Mouse (Mus musculus) frontal cortex, postnatal 14 days (tissue): ENCODE results near the gene Gpr34.

ENCODE experiments used
- DNase-seq, 2 experiments: peaks; one replicate each; pipeline ENCODE4 v3.0.0; 2022; ENCODE audit warnings: low spot score in 2 of 2

Gene Gpr34

DNA sequence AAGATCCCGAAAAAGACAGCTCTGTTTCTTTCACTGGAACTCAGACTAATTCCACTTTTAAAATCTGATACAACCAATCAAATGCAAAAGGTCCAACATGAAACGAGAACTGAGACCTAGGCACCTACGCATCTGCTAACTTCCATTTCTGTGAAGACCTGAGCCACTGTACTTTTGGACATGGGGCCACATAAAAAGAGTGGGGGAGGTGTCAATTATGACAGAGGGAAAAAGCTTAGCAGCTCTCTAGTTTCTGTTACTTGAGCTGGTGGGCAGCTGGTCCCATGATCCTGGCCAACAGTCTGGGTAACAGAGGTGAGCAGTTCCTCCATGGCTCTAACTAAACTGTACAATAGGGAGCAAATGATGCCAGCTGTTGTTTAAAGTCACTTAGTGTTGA is 41.1 kb downstream of the Gpr34 start:
- no peak for DNase-seq

GRCm38 (mm10) chrX:13681748-13682147 is 49.9 kb downstream of the Gpr34 start:
- no peak for DNase-seq

DNA sequence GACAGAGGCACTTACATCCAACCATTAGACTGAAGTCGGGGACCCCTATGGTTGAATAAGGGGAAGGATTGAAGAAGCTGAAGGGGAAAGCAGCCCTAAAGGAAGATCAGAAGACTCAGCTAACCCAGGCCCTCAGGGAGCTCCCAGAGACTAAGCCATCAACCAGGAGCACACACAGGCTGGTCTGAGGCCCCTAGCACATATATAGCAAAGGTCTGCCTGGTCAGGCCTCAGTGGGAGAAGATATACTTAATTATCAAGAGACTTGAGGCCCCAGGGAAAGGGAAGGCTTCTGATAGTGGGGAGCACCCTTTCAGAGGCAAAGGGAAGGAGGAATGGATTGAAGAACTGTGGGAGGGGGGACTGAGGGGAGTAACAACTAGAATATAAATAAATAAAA is 54.7 kb downstream of the Gpr34 start:
- DNase-seq = no peak

- no peak for DNase-seq
Measured at GRCm38 (mm10) chrX:13688356-13688755, 56.5 kb downstream of the Gpr34 start.
